Mouse (Mus musculus) midbrain, embryonic 16.5 days (tissue): ENCODE results near the gene Agpat4. TPM values are rescaled to one million over a fixed set of nuclear protein-coding genes. Genes with fewer than 3 reads are reported as not detected.

Experiments used
- ATAC-seq: fragments of 200-750 bp; cut with Nextera tagmentation; 2 replicates; pipeline ENCODE4 v1.8.0; 2017; ENCODE audit warnings: moderate TSS enrichment
- H3K27ac ChIP-seq: fragments of 300-500 bp; sonication (generic); 2 replicates; pipeline ENCODE4 v1.5.1; 2014; ENCODE audit warnings: mild to moderate bottlenecking, low read length, mixed read lengths
- H3K27me3 ChIP-seq: fragments of 300-500 bp; sonication (generic); 2 replicates; pipeline ENCODE4 v1.6.1; 2014; ENCODE audit warnings: low read depth, low read length, mixed read lengths; ENCODE audit not compliant: control insufficient read depth, insufficient read depth
- H3K36me3 ChIP-seq: fragments of 300-500 bp; sonication (generic); 2 replicates; pipeline ENCODE4 v1.6.1; 2014; ENCODE audit warnings: mild to moderate bottlenecking, low read length, moderate library complexity, mixed read lengths; ENCODE audit not compliant: control insufficient read depth, insufficient read depth
- H3K4me1 ChIP-seq: fragments of 300-500 bp; sonication (generic); 2 replicates; pipeline ENCODE4 v1.6.1; 2014; ENCODE audit warnings: mild to moderate bottlenecking, low read length, mixed read lengths; ENCODE audit not compliant: control insufficient read depth, insufficient read depth
- H3K4me2 ChIP-seq: fragments of 300-500 bp; sonication (generic); 2 replicates; pipeline ENCODE4 v1.6.1; 2014; ENCODE audit warnings: mild to moderate bottlenecking, low read length, mixed read lengths
- H3K4me3 ChIP-seq: fragments of 300-500 bp; sonication (generic); 2 replicates; pipeline ENCODE4 v1.5.1; 2014; ENCODE audit warnings: low read depth, mild to moderate bottlenecking, low read length, moderate library complexity, mixed read lengths
- H3K9ac ChIP-seq: fragments of 300-500 bp; sonication (generic); 2 replicates; pipeline ENCODE4 v1.6.1; 2014; ENCODE audit warnings: low read depth, low read length, mixed read lengths
- H3K9me3 ChIP-seq: fragments of 300-500 bp; sonication (generic); replicated peaks from 2 replicates; pipeline ENCODE4 v1.6.1; 2014; ENCODE audit warnings: mild to moderate bottlenecking, low read length, mixed read lengths; ENCODE audit not compliant: control insufficient read depth, poor library complexity, severe bottlenecking
- WGBS: fragments of 180-500 bp; shearing (Covaris S2); extraction: QIAGEN DNeasy Blood & Tissue Kit; methylation state at CpG from one replicate; pipeline ENCODE4 v1.1.7; 2014; 5-methylcytosine and 5-hydroxymethylcytosine counted together
- polyA plus RNA-seq: library from polyadenylated mRNA; unstranded; fragments of >200 nt; fragmentation: Nextera tagmentation; extraction: Ambion mirVana; gene quantifications from 2 replicates; pipeline ENCODE4 v1.2.1, GENCODE M21; 2015

Agpat4 gene
- polyA plus RNA-seq, 1 experiment from 2014 or later: 68.3 TPM

GRCm38 (mm10) chr17:12226551-12226950, 108.0 kb downstream of the Agpat4 start:
- H3K4me1 ChIP-seq: peaks cover 4% of the 10 kb centered on the region
- H3K9me3 ChIP-seq: no peaks in the 10 kb centered on the region
- no peak for ATAC-seq
- no peak overlapping the region for H3K9ac ChIP-seq
- H3K27ac ChIP-seq: no peak overlapping the region
- H3K4me2 ChIP-seq: no peak overlapping the region
- peaks cover 22% of the 10 kb centered on the region for H3K36me3 ChIP-seq
- 64% methylated on average over 12 of the region's 12 CpGs for WGBS
- H3K27me3 ChIP-seq: no peaks in the 10 kb centered on the region
- no peak overlapping the region for H3K4me3 ChIP-seq

- ATAC-seq: no peak
- peaks cover 21% of the 10 kb centered on the region for H3K36me3 ChIP-seq
- 90% methylated on average over 10 of the region's 10 CpGs for WGBS
These were observed 109.5 kb downstream of the Agpat4 start for GRCm38 (mm10) chr17:12228001-12228400.

GRCm38 (mm10) chr17:12228471-12228870, 110.0 kb downstream of the Agpat4 start:
- peaks cover 4% of the 10 kb centered on the region for H3K4me1 ChIP-seq
- H3K9ac ChIP-seq: no peak overlapping the region
- H3K27ac ChIP-seq: no peak overlapping the region
- WGBS: 97% methylated on average over 7 of the region's 7 CpGs
- H3K4me3 ChIP-seq: no peak overlapping the region
- H3K36me3 ChIP-seq: peaks cover 21% of the 10 kb centered on the region
- H3K4me2 ChIP-seq: no peak overlapping the region
- no peaks in the 10 kb centered on the region for H3K9me3 ChIP-seq
- no peaks in the 10 kb centered on the region for H3K27me3 ChIP-seq
- no peak for ATAC-seq

More at GRCm38 (mm10) chr17:12228001-12228400, 109.5 kb downstream of the Agpat4 start:
- H3K9me3 ChIP-seq: no peaks in the 10 kb centered on the region
- no peaks in the 10 kb centered on the region for H3K27me3 ChIP-seq
- H3K9ac ChIP-seq: no peak overlapping the region
- H3K4me2 ChIP-seq: no peak overlapping the region
- H3K4me3 ChIP-seq: no peak overlapping the region
- H3K27ac ChIP-seq: no peak overlapping the region
- peaks cover 4% of the 10 kb centered on the region for H3K4me1 ChIP-seq

GRCm38 (mm10) chr17:12229756-12230155, 111.3 kb downstream of the Agpat4 start:
- Histone ChIP-seq H3K4me3 (no peak overlapping the region), H3K27ac (peak overlapping the region; percentile 15; the same call in 1 of the 2 replicates), H3K4me1 (no peaks in the 10 kb centered on the region; the same call in 1 of the 2 replicates), H3K9me3 (no peaks in the 10 kb centered on the region), H3K36me3 (peaks cover 22% of the 10 kb centered on the region), H3K27me3 (no peaks in the 10 kb centered on the region), H3K9ac (no peak overlapping the region; the same call in 1 of the 2 replicates), H3K4me2 (no peak overlapping the region)
- no peak; the same call in 1 of the 2 replicates for ATAC-seq
- WGBS: 88% methylated on average over 9 of the region's 9 CpGs

- no peaks in the 10 kb centered on the region for H3K9me3 ChIP-seq
- H3K27me3 ChIP-seq: no peaks in the 10 kb centered on the region
- peaks cover 25% of the 10 kb centered on the region for H3K36me3 ChIP-seq
- no peaks in the 10 kb centered on the region; the same call in 1 of the 2 replicates for H3K4me1 ChIP-seq
- WGBS: 74% methylated on average over 6 of the region's 6 CpGs
- ATAC-seq: peak; percentile 84
- H3K9ac ChIP-seq: no peak overlapping the region
- peak overlapping the region; percentile 28 for H3K27ac ChIP-seq
- H3K4me3 ChIP-seq: no peak overlapping the region
- H3K4me2 ChIP-seq: no peak overlapping the region
These were observed 111.7 kb downstream of the Agpat4 start for GRCm38 (mm10) chr17:12230167-12230566.

GRCm38 (mm10) chr17:12231087-12231486, 112.6 kb downstream of the Agpat4 start:
- no peak for ATAC-seq
- Histone ChIP-seq H3K4me2 (no peak overlapping the region), H3K4me1 (no peaks in the 10 kb centered on the region; the same call in 1 of the 2 replicates), H3K9ac (no peak overlapping the region), H3K27ac (no peak overlapping the region), H3K9me3 (no peaks in the 10 kb centered on the region), H3K36me3 (peaks cover 25% of the 10 kb centered on the region), H3K4me3 (no peak overlapping the region), H3K27me3 (no peaks in the 10 kb centered on the region)
- WGBS: 96% methylated on average over 7 of the region's 7 CpGs

- Histone ChIP-seq H3K9ac (no peak overlapping the region), H3K36me3 (peaks cover 26% of the 10 kb centered on the region), H3K27me3 (no peaks in the 10 kb centered on the region), H3K4me1 (no peaks in the 10 kb centered on the region; the same call in 1 of the 2 replicates), H3K27ac (no peak overlapping the region), H3K4me3 (no peak overlapping the region), H3K9me3 (no peaks in the 10 kb centered on the region), H3K4me2 (no peak overlapping the region)
- no peak for ATAC-seq
- WGBS: 94% methylated on average over 6 of the region's 6 CpGs
These were observed 114.2 kb downstream of the Agpat4 start for GRCm38 (mm10) chr17:12232724-12233123.

GRCm38 (mm10) chr17:12240701-12241100, 122.2 kb downstream of the Agpat4 start:
- no peak overlapping the region for H3K4me2 ChIP-seq
- ATAC-seq: no peak
- no peaks in the 10 kb centered on the region for H3K27me3 ChIP-seq
- H3K36me3 ChIP-seq: peaks cover 14% of the 10 kb centered on the region
- H3K9ac ChIP-seq: no peak overlapping the region
- H3K27ac ChIP-seq: no peak overlapping the region
- H3K4me3 ChIP-seq: no peak overlapping the region
- no peaks in the 10 kb centered on the region for H3K4me1 ChIP-seq
- no peaks in the 10 kb centered on the region for H3K9me3 ChIP-seq
- 97% methylated on average over 3 of the region's 3 CpGs for WGBS

- Histone ChIP-seq H3K4me3 (no peak overlapping the region), H3K4me1 (no peaks in the 10 kb centered on the region), H3K9ac (no peak overlapping the region), H3K4me2 (no peak overlapping the region), H3K9me3 (0 out of 2 replicates have a peak, but pooled peaks cover 3% of the 10 kb centered on the region), H3K36me3 (peaks cover 58% of the 10 kb centered on the region), H3K27ac (no peak overlapping the region), H3K27me3 (no peaks in the 10 kb centered on the region)
- WGBS: 95% methylated on average over 19 of the region's 19 CpGs
- ATAC-seq: no peak
These were observed 131.4 kb downstream of the Agpat4 start for GRCm38 (mm10) chr17:12249783-12250504.
